In genomic region chr2:48609466-48609865, GRCm38 (mm10) we compare ENCODE assay signal across 33 mouse cellular contexts.
"Had no signal": no experiment of that assay in that cellular context is flagged by ENCODE, and none has a peak within 500 bp of the region (broad histone marks: within the 10 kb centered on the region; RNA-seq: fewer than 3 reads in every experiment).

No protein-coding gene starts in this region.

- H3K4me3 ChIP-seq: heart, embryonic 10.5 days; heart, embryonic 12.5 days; heart, embryonic 13.5 days; heart, embryonic 15.5 days; hindbrain, embryonic 10.5 days; hindbrain, embryonic 12.5 days; hindbrain, embryonic 13.5 days; hindbrain, embryonic 15.5 days; intestine, embryonic 15.5 days; kidney, embryonic 15.5 days; layer of hippocampus, adult 2 months had no signal

- H3K36me3 ChIP-seq: heart, embryonic 10.5 days; heart, embryonic 12.5 days; heart, embryonic 13.5 days; heart, embryonic 15.5 days; hindbrain, embryonic 10.5 days; hindbrain, embryonic 12.5 days; hindbrain, embryonic 13.5 days; hindbrain, embryonic 15.5 days; intestine, embryonic 15.5 days; kidney, embryonic 15.5 days had no signal

- H3K9me3 ChIP-seq: heart, embryonic 10.5 days; heart, embryonic 12.5 days; heart, embryonic 13.5 days; heart, embryonic 15.5 days; hindbrain, embryonic 10.5 days; hindbrain, embryonic 12.5 days; hindbrain, embryonic 13.5 days; hindbrain, embryonic 15.5 days; intestine, embryonic 15.5 days; kidney, embryonic 15.5 days had no signal

- DNase-seq: heart, postnatal 10 days; heart, postnatal 14 days; heart, postnatal 36 days; kidney, adult 11 months; kidney, adult 18-20 months; kidney, adult 2 months; kidney, adult 8-10 months; kidney, adult 9 months; kidney, postnatal 10 days; kidney, postnatal 14 days; kidney, postnatal 25 days; kidney, postnatal 36 days; kidney, postnatal 4 days; layer of hippocampus, adult 9-11 months; layer of hippocampus, postnatal 36 days had no signal

- H3K4me2 ChIP-seq: heart, embryonic 11.5 days; heart, embryonic 12.5 days; heart, embryonic 13.5 days; heart, embryonic 15.5 days; hindbrain, embryonic 12.5 days; hindbrain, embryonic 13.5 days; hindbrain, embryonic 14.5 days; hindbrain, embryonic 15.5 days; intestine, embryonic 15.5 days; kidney, embryonic 15.5 days had no signal

- H3K9ac ChIP-seq: heart, embryonic 12.5 days; heart, embryonic 13.5 days; heart, embryonic 15.5 days; hindbrain, embryonic 12.5 days; hindbrain, embryonic 13.5 days; hindbrain, embryonic 14.5 days; hindbrain, embryonic 15.5 days; intestine, embryonic 15.5 days; kidney, embryonic 15.5 days had no signal

- H3K27ac ChIP-seq: heart, embryonic 10.5 days; heart, embryonic 13.5 days; heart, embryonic 15.5 days; hindbrain, embryonic 10.5 days; hindbrain, embryonic 12.5 days; hindbrain, embryonic 13.5 days; hindbrain, embryonic 14.5 days; hindbrain, embryonic 15.5 days; hindbrain, postnatal 0 days; intestine, embryonic 15.5 days; kidney, embryonic 15.5 days; kidney, postnatal 0 days; layer of hippocampus, adult 2 months had no signal

- H3K4me1 ChIP-seq: heart, embryonic 10.5 days; hindbrain, embryonic 10.5 days; hindbrain, embryonic 12.5 days; hindbrain, embryonic 13.5 days; hindbrain, embryonic 15.5 days; intestine, embryonic 15.5 days; kidney, embryonic 15.5 days had no signal

- ATAC-seq: hindbrain, postnatal 0 days; inflammation-experienced regulatory T-cells, adult 6 months; intestine, embryonic 15.5 days; intestine, embryonic 16.5 days; intestine, postnatal 0 days had no signal

- H3K27me3 ChIP-seq: heart, embryonic 12.5 days; heart, embryonic 13.5 days; heart, embryonic 15.5 days; hindbrain, embryonic 12.5 days; hindbrain, embryonic 13.5 days; hindbrain, embryonic 15.5 days; intestine, embryonic 15.5 days; kidney, embryonic 15.5 days had no signal
